Comparison of ENCODE assay signal across 17 mouse cellular contexts in genomic region chr4:84231251-84231650, GRCm38 (mm10).
"Had no signal": no experiment of that assay in that cellular context is flagged by ENCODE, and none has a peak within 500 bp of the region (broad histone marks: within the 10 kb centered on the region; RNA-seq: fewer than 3 reads in every experiment).

No protein-coding gene starts in this region.

- H3K4me1 ChIP-seq: neural tube, embryonic 12.5 days; neural tube, embryonic 13.5 days; neural tube, embryonic 15.5 days; stomach, embryonic 15.5 days had no signal

- H3K36me3 ChIP-seq: neural tube, embryonic 12.5 days; neural tube, embryonic 13.5 days; neural tube, embryonic 15.5 days; stomach, embryonic 15.5 days had no signal

- H3K4me2 ChIP-seq: neural tube, embryonic 12.5 days; neural tube, embryonic 13.5 days; neural tube, embryonic 15.5 days; stomach, embryonic 15.5 days had no signal

- H3K27ac ChIP-seq: neural tube, embryonic 12.5 days; neural tube, embryonic 13.5 days; neural tube, embryonic 15.5 days; stomach, embryonic 15.5 days; stomach, postnatal 0 days had no signal

- H3K9me3 ChIP-seq: neural tube, embryonic 12.5 days; neural tube, embryonic 13.5 days; neural tube, embryonic 15.5 days; stomach, embryonic 15.5 days had no signal

- H3K27me3 ChIP-seq: neural tube, embryonic 12.5 days; neural tube, embryonic 13.5 days; neural tube, embryonic 15.5 days; stomach, embryonic 15.5 days had no signal

- DNase-seq: retina, postnatal 1 day; right cerebral cortex, adult 18-20 months; right cerebral cortex, postnatal 14 days; right cerebral cortex, postnatal 25 days; right cerebral cortex, postnatal 4 days; spleen, adult 18-20 months; thymus, adult 18-20 months; thymus, adult 2 months; thymus, postnatal 14 days; thymus, postnatal 25 days; thymus, postnatal 36 days; thymus, postnatal 4 days had no signal

- H3K9ac ChIP-seq: neural tube, embryonic 12.5 days; neural tube, embryonic 13.5 days; neural tube, embryonic 15.5 days; stomach, embryonic 15.5 days had no signal

- H3K4me3 ChIP-seq: neural tube, embryonic 12.5 days; neural tube, embryonic 13.5 days; neural tube, embryonic 15.5 days; stomach, embryonic 15.5 days had no signal
